Mouse (Mus musculus) heart, adult 2 months (tissue): ENCODE data around the gene Tia1.

Source experiments
- CTCF ChIP-seq: fragments of 200-600 bp; IDR thresholded peaks from 2 replicates; pipeline ENCODE4 v1.8.1; 2022; ENCODE audit warnings: antibody characterized with exemption, mild to moderate bottlenecking, moderate library complexity
- EP300 ChIP-seq: fragments of 200-500 bp; IDR thresholded peaks from 2 replicates; pipeline ENCODE4 v1.6.1; 2011; ENCODE audit warnings: low read depth, low read length, control low read depth; ENCODE audit not compliant: insufficient read depth
- POLR2A ChIP-seq: fragments of 200-500 bp; IDR thresholded peaks from 2 replicates; pipeline ENCODE4 v1.6.1; 2011; ENCODE audit warnings: mild to moderate bottlenecking, low read depth, low read length, control low read depth; ENCODE audit not compliant: insufficient read depth

DNA sequence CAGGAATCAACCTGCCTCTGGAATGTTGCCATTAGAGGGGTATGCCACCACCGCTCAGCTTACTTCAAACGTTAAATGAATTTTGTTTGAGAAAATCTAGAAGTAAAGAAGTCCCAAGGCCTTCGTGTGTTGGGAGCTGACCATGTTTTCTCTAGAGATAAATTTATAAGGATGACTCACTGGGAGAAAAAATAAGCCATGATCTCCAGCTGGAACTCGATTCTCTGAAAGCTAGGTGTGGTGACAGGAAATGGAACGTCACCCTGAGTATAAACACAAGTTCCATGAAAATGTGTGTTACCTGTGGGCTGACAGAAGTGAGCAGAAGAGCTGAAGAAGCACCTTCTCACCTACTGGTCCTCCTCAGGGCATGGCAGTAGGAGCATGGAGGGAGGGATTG lies 72.9 kb downstream of the Tia1 start:
- TF ChIP-seq POLR2A (no peak), CTCF (no peak), EP300 (no peak)
